Mouse (Mus musculus): ENCODE results near the gene Thpo.

Gene Thpo

GRCm38 (mm10) chr16:20733731-20734730, at the start of gene Thpo:
Thpo (minus strand) TSS chr16:20734511.
- DNase-seq (ENCODE audit: low read depth, low spot score): no peak

DNA sequence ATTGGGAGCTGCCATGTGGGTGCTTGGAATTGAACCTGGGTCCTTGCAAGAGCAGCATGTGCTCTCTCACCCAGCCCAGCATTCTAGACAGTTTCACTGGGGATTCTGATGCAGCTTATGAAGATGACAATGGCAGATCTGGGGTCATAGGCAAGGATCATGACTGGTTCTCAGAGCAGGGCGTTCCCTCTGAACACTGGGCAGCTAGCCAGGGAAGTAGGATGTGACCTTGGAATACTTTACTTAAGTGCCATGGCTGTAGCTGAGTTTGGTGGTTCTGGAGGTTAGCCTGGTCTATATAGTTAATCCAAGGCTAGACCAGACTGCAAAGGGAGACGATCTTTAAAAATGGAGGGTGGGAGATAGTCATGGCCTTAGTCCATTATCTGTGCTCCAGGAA, 49.6 kb upstream of the Thpo start:
- DNase-seq (ENCODE audit: low read depth, low spot score): no peak

- no peak for DNase-seq (ENCODE audit: low read depth, low spot score)
These were observed 46.9 kb upstream of the Thpo start for GRCm38 (mm10) chr16:20781101-20781630.

DNA sequence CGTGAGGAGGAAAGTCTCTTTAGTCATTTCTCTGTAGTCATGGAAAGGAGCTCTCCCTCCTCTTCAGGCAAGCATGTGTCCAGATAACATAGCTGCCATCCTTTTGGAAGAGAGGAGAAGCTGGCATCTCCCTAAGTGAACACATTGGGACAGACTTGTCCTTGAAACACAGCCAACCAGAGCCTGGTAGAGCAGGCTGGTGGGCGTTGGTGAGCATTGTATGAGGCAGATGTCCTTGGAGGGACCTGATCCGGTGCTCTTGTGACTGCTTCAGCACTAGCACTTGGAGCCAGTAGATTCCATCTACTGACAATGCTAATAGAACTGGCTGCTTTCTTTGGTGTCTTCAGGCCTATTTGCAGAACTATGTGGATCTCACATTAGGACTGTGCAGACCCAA, 45.5 kb upstream of the Thpo start:
- no peak for DNase-seq (ENCODE audit: low read depth, low spot score)

DNA sequence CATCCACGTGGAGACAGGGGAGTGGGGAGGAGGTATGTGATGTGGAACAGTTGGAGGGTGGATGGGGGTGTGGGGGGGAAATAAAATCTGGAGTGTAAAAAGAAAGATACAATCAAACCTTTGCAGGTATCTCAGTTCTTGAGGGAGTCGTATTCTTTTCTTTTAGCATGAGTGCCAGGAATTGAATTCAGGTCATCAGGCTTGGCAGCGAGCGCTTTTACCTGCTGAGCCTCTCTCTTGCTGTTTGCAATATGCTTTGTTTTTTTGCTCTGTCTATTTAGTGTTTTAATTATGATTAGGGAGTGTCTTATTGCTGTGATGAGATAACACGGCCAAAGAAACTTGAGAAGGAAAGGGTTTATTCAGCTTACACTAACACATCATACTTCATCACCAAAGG, 40.7 kb upstream of the Thpo start:
- DNase-seq (ENCODE audit: low read depth, low spot score): no peak

- no peak for DNase-seq (ENCODE audit: low read depth, low spot score)
These were observed 30.9 kb upstream of the Thpo start for GRCm38 (mm10) chr16:20765244-20765643.

DNA sequence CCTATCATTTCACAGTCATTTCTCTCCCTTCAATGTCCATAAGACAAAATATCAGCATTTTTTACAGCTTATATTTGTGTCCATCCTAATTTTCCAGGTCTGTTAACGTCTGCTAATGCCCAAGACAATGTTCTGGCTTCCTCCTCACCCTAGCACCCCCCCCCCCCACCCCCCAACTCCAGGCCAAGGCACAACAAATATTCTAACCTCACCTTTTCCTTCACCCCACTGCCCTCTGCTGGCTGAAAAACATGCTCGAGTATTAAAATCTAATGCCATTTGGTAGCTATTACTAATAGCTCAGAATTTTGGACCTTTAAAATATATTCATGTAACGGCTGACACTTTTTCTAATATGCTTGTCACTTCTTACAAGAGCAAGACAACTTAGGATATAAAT, 27.4 kb upstream of the Thpo start:
- no peak for DNase-seq (ENCODE audit: low read depth, low spot score)

DNA sequence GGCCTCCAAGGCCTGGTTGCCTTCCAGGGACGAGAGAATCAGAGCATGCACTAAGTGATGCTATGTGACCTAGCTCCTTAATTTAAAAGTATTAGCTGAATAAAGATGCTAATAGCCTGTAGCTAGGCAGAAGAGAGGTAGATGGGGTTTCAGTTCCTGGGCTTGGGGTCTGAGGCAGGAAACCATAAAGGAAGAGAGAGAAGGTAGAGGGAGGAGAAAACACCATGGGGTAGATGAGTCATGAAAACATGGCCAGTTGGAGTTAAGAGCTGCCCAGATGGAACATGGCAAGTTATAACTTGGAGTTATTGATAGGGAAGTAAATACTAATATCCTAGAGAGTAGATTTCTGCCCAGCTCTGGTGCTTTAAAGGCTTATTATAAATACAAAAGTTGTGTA, 23.1 kb upstream of the Thpo start:
- DNase-seq (ENCODE audit: low read depth, low spot score): no peak

DNA sequence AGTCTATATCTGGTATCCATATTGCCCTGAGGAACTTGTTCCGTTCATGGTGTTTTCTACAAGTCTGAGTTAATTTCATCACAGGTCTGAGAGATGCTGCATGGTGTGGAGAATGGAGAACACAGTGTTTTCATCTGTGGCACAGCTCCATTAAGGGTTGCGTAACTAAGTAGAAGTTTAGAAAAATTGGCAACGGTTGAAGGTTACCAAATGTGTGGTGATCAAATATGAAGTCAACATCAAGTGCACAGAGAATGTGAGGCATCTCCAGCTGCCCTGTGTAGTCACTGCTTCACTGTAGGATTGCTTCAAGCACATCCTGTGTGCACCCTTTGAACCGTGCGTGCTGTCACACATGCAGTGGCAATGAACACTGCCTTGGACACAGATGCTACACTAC, 21.7 kb upstream of the Thpo start:
- peak; percentile 85 for DNase-seq (ENCODE audit: low read depth, low spot score)

DNA sequence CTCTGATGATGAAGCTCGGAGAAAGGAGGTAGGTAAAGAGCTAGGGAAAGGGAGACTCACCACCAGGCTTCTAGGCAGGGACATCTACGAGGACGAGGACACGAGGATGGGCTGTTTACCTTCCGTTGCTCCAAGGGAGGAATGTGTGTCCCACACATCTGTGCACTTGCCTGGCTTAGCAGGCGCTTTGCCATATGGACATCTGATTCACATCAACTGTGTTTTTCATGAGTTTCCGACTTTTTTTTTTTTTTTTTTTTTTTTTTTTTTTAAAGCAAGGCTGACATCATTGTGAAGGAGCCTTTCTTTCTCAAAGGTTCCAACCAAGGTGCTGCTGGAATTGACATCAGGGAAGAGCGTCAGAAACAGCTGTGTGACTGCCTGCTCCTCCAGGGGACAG, 16.2 kb upstream of the Thpo start:
- DNase-seq (ENCODE audit: low read depth, low spot score): no peak

DNA sequence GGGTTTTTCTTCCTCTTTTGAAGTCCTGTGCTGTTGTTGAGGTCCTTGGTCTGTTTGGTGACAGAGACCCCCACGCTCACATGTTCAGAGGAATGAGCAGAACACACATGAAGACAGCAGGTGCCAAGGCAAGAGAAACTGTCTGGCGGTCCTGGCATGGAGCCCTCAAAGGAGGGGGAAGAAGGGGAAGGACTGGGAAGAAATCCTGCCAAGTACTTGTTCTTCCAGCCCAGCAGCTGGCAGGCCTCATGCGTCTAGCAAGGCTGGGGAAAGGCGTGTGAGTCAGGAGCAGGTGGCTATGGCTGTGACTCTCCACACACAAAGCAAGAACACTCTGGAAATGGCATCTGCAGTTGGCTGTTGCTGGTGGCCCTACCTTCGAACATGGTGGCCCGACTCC, 12.3 kb upstream of the Thpo start:
- peak; percentile 81 for DNase-seq (ENCODE audit: low read depth, low spot score)

DNA sequence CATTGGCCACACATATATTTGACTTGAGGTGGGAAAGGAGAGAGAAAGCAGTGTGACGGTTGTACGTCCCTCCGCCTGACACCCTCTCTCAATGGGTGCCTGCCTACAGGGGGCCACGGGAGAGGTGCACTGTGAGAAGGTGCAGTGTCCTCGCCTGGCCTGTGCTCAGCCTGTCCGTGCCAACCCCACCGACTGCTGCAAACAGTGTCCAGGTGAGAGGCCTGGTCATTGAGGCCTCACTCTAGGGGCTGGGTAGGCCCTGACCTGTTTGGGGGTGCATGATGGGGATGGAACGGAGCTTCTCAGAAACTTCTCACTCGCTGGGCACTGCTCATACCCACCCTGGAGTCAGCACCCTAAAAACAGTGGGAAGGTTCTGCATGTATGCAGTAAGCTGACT, 5.5 kb upstream of the Thpo start:
- no peak for DNase-seq (ENCODE audit: low read depth, low spot score)

DNA sequence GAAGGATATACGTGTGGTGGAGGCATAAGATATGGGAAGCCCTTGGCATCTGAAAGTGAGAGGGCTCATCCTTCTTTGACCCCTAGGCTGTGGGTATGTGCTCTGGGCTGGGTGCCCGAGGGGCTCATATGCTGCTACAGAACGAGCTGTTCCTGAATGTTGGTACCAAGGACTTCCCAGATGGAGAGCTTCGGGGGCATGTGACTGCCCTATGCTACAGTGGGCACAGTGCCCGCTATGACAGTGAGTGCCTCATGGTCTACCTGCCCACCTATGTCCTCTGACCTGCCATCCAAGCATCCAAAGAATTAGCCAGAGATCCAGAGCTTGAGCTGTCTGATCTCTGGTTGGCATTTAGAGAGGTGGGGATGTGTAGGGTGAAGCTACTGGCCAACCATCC, 2.5 kb upstream of the Thpo start:
- DNase-seq (ENCODE audit: low read depth, low spot score): no peak

GRCm38 (mm10) chr16:20736168-20736567, 1.9 kb upstream of the Thpo start:
- no peak for DNase-seq (ENCODE audit: low read depth, low spot score)

DNA sequence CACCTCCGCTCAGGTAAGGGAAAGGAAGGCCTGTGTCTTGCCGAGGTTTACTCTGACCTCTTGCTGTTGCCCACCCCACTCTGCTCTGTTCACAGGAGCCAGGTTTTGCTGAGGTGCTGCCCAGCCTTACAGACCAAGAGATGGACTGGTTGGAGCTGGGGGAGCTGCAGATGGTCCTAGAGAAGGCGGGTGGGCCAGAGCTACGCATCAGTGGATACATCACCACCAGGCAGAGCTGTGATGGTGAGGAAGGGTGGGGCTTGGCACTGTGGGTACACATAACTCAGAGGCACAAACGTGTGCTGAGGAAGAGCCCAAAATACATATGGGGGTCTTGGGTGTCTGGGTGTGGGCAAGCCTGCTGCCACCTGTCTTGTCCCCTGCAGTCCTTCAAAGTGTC, 1.3 kb upstream of the Thpo start:
- no peak for DNase-seq (ENCODE audit: low read depth, low spot score)

GRCm38 (mm10) chr16:20732925-20733730, 1.2 kb downstream of the Thpo start, which contains the start of gene Chrd:
Chrd (plus strand) TSS chr16:20733127.
- DNase-seq (ENCODE audit: low read depth, low spot score): peak; percentile 60

GRCm38 (mm10) chr16:20732251-20732924, 1.9 kb downstream of the Thpo start:
- no peak for DNase-seq (ENCODE audit: low read depth, low spot score)

- DNase-seq (ENCODE audit: low read depth, low spot score): no peak
These were observed 2.6 kb downstream of the Thpo start for GRCm38 (mm10) chr16:20731688-20732087.

DNA sequence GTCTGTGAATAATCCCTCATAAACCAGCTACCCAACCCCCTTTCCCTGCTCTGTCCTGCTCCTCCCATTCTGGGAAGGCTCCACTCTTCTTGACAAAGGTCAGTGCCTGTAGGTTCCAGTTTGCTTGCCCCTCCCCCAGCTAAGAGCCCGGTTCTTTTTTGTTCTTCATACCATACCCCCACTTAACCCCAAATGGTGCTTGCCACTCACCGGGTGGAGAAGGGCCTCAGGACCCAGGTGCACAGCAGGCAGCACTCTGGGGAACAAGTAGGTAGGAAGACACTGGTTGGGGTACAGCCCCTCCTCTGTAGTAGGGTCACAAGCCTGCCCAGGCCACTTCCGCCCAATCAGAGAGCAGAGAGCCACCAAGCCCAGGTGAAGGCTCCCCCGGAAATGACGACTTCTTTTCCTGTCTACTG, 4.0 kb downstream of the Thpo start:
- DNase-seq (ENCODE audit: low read depth, low spot score): no peak

GRCm38 (mm10) chr16:20726384-20726783, 7.9 kb downstream of the Thpo start:
- peak; percentile 76 for DNase-seq (ENCODE audit: low read depth, low spot score)

DNA sequence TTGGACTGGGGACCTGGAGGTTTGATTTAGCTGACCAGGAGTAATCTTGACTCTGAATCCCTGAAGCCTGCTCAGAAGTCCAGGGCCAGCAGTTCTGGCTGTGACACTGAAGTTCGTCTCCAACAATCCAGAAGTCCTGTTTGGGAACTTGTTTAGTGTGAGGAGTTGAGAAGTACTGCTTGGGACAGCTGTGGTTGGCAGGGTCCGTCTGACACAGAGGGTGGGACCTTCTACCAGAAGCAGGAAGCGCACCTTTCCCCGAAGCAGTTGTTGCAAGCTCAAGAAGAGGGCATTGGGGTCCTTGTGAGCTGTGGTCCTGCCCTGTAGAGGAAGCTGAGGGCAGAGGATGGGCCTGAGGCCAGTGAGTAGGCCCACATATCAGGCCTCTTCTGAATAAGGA, 8.6 kb downstream of the Thpo start:
- DNase-seq (ENCODE audit: low read depth, low spot score): no peak

- DNase-seq (ENCODE audit: low read depth, low spot score): no peak
These were observed 9.0 kb downstream of the Thpo start for GRCm38 (mm10) chr16:20725321-20725720.
